Mouse (Mus musculus) cortical plate, adult 2 months (tissue): ENCODE results near the gene Mast4.

Experiments used
- CTCF ChIP-seq: fragments of 200-500 bp; IDR thresholded peaks from 2 replicates; pipeline ENCODE4 v1.5.1; 2011; ENCODE audit warnings: mild to moderate bottlenecking, control low read depth, low read length; ENCODE audit not compliant: insufficient read depth; ENCODE audit errors: extremely low read depth
- POLR2A ChIP-seq: fragments of 200-500 bp; IDR thresholded peaks from 2 replicates; pipeline ENCODE4 v1.6.1; 2011; ENCODE audit warnings: mild to moderate bottlenecking, low read length, control low read depth; ENCODE audit not compliant: insufficient read depth; ENCODE audit errors: extremely low read depth

GRCm38 (mm10) chr13:102963471-102963870 lies 370.8 kb downstream of the Mast4 start:
- no peak for TF ChIP-seq CTCF
- no peak for TF ChIP-seq POLR2A
